Mouse (Mus musculus) heart, postnatal 0 days (tissue): ENCODE measurements at regions not wholly inside any gene's neighbourhood (a gene's known extent, or its start where the extent isn't known, plus 50 kb on each side); places are given as distances from the start of the nearest gene placed in this dataset.

Experiments
- CTCF ChIP-seq: IDR thresholded peaks from 2 replicates; pipeline ENCODE4 v1.5.1; 2016; ENCODE audit warnings: antibody characterized with exemption, control low read depth, low read depth
- EP300 ChIP-seq: IDR thresholded peaks from 2 replicates; pipeline ENCODE4 v1.6.1; 2016; ENCODE audit warnings: antibody characterized with exemption, low read depth

GRCm38 (mm10) chr1:90710566-90710965 is 107.8 kb downstream of the Cops8 start:
- TF ChIP-seq CTCF (no peak), EP300 (no peak)
